Mouse (Mus musculus): ENCODE results near the gene Yy1. TPM values are rescaled to one million over a fixed set of nuclear protein-coding genes. Genes with fewer than 3 reads are reported as not detected.

The Yy1 gene
- polyA plus RNA-seq, 1 experiment from 2014 or later = 19.0 TPM

DNA sequence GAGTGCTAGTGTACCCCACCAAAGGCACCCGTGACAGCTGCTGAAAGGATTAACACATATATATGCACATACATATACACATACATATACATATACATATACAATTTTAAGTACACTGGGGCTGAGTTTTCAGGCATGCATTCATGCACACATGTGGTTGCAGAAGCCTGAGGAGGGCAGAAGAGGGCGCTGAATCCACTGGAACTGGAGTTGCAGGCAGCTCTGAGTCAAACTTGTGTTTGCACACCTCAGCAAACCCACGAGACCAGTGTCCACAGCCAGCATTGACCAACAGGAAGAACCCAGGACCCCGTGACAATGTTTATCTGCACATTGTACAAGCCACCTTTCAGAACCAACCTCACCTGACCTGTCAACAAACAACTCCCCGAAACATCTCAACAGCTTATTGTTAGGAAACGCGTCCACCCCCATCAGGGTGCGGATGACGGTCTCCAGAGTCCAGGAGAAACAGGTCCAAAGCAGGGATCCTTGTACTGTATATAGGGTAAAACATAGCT is 32.2 kb upstream of the Yy1 start:
- H3K27me3 ChIP-seq (ENCODE audit: low read depth, poor library complexity, severe bottlenecking) = no peaks in the 10 kb centered on the region
- no peak overlapping the region for H3K4me3 ChIP-seq
- DNase-seq (ENCODE audit: low spot score) = no peak
- H3K27ac ChIP-seq = no peak overlapping the region
- no peaks in the 10 kb centered on the region for H3K9me3 ChIP-seq (replicated peaks)
- no peaks in the 10 kb centered on the region for H3K36me3 ChIP-seq
- peaks cover 22% of the 10 kb centered on the region for H3K4me1 ChIP-seq
- 72% methylated on average over 9 of the region's 9 CpGs for WGBS

DNA sequence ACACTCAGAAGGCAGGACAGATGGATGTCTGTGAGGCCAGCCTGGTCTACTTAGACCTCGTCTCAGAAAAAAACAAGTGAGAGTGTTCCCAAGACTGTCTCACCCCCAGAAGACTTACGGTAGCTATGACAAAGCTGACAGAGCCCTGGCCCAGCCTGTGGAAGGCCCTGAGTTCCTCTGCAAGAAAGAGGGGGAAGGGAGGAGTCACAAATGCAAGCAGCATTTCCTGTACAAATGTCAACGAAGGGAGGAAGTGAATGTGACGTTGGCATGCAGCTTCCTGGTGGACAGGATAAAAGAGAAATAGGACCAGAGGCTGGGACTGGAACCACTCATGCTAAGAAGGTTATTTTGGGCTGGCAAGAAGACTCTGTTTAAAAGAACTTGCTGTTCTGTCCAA is 31.6 kb upstream of the Yy1 start:
- H3K4me3 ChIP-seq = no peak overlapping the region
- H3K4me1 ChIP-seq = peaks cover 28% of the 10 kb centered on the region
- H3K9me3 ChIP-seq (replicated peaks) = no peaks in the 10 kb centered on the region
- no peak for DNase-seq (ENCODE audit: low spot score)
- H3K36me3 ChIP-seq = no peaks in the 10 kb centered on the region
- H3K27me3 ChIP-seq (ENCODE audit: low read depth, poor library complexity, severe bottlenecking) = no peaks in the 10 kb centered on the region
- H3K27ac ChIP-seq = no peak overlapping the region
- WGBS = 67% methylated on average over 4 of the region's 4 CpGs

DNA sequence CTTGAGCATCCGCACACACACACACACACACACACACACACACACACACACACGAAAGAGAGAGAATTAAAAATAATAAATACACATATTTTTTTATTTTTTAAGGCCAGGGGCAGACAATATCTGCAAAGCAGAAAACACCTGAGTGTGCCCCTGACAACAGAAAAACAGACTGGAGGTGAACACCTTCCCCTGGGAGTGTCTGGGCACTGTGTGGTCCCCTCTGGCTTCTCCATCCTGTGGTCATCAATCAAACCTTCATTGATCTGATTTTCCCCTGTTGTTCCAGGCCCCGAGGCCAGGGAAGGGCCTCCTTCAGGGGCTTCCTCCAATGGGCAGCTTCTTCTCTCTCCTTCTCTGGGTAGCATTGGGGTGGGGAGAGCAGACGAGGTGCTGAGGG is 31.1 kb upstream of the Yy1 start:
- Histone ChIP-seq H3K9me3 (replicated peaks) (no peaks in the 10 kb centered on the region), H3K4me1 (peaks cover 33% of the 10 kb centered on the region), H3K36me3 (no peaks in the 10 kb centered on the region), H3K4me3 (no peak overlapping the region), H3K27me3 (ENCODE audit: low read depth, poor library complexity, severe bottlenecking) (no peaks in the 10 kb centered on the region), H3K27ac (no peak overlapping the region)
- DNase-seq (ENCODE audit: low spot score) = no peak
- 62% methylated on average over 4 of the region's 4 CpGs for WGBS

DNA sequence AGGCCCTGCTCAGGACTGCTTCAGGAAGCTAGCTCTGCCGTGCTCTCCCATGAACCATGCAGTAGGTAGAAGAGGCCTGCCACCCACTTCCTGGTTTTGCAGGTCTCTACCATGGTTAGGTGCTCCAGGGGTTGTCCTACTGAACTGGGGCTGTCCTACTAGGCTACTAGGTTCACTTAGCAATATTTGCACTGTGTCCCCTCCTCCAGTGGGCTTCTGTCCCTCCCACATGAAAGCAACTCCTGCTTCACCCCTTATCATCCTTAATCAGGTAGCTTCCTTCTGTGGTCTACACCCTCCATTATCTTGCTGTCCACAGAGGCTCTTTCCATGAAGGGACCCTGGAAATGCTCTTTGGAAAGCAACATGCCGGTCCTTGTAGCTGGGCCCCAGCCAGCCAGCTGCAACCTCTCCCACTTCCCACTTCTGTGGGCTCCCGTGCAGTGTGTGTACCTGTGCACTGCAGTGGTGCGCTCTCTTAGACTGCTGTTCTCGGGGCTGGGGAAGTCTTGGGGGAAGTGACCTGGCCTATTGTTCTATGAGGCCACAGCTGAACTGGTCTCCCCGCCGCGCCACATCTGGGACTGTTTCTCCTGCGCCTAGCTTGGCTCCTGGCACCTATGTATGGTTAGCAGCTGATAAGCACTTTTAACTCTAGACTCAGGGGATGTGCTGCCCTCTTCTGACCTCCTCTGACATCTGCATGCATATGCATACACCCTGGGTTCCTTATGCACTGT is 29.5 kb upstream of the Yy1 start:
- WGBS = 67% methylated on average over 9 of the region's 9 CpGs
- Histone ChIP-seq H3K9me3 (replicated peaks) (no peaks in the 10 kb centered on the region), H3K27me3 (ENCODE audit: low read depth, poor library complexity, severe bottlenecking) (no peaks in the 10 kb centered on the region), H3K36me3 (no peaks in the 10 kb centered on the region), H3K27ac (peak overlapping the region; percentile 42; the same call in 1 of the 2 replicates), H3K4me1 (peaks cover 26% of the 10 kb centered on the region), H3K4me3 (no peak overlapping the region)
- no peak for DNase-seq (ENCODE audit: low spot score)

DNA sequence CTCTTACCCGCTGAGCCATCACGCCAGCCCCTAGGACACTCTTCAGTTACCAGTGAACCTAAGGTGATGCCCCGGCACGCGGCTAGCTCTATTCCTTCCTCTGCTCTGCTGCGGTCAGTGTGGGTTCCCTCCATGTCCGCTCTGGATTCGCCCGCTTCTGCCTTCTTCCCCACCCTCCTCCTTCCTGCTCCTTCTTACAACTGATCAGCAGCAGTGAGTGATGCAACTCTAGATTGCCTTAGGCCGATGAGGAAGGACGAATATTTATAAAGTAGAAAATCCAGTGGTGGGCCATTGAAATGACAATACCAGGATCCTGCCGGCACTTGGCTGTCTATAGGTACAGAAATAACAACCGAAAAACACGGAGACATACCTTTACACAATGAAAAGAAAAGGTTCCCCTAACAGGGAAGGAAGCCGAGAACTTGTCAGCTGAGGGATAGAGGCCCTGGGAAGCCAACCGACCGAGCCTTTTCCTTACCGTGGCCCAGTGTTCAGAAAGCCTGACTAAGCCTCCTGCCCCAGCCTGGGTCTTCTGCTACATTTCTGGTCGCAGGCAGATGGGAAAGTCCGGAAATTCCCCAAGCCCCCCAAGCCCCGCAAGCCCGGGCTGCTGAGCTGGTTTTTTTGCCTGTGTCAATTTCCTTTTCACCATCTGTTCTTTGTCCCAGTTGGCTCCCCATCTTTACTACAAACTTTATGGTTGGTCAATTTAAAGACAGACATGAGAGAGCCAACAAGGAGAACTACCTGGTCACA is 27.7 kb upstream of the Yy1 start:
- H3K36me3 ChIP-seq = no peaks in the 10 kb centered on the region
- H3K9me3 ChIP-seq (replicated peaks) = no peaks in the 10 kb centered on the region
- DNase-seq (ENCODE audit: low spot score) = no peak
- peaks cover 24% of the 10 kb centered on the region for H3K4me1 ChIP-seq
- H3K27me3 ChIP-seq (ENCODE audit: low read depth, poor library complexity, severe bottlenecking) = no peaks in the 10 kb centered on the region
- H3K27ac ChIP-seq = peak overlapping the region; percentile 66
- H3K4me3 ChIP-seq = peak overlapping the region; percentile 37
- 78% methylated on average over 22 of the region's 22 CpGs for WGBS

DNA sequence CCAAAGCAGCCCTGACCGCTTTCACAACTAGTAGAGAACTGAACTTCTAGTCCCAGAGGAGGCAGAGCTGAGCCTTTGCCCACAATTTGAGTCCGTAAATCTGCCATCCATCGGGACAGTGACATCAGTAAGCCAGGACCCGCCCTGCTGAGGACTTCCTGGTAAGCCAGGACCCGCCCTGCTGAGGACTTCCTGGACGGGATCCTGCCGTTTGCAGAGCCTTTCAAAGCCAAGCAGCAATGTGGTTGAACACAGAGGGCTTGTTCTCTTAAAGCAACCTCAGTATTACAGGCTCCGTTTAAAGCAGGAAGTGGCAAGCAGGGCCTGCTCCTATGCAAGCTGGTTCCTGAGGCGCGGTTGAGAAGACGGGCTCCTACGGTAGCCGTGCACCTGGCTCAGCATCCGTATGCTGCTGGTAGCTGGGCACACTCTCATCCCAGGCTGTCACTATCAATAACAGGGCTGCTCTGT is 27.0 kb upstream of the Yy1 start:
- DNase-seq (ENCODE audit: low spot score) = peak; percentile 49
- no peaks in the 10 kb centered on the region for H3K9me3 ChIP-seq (replicated peaks)
- WGBS = 24% methylated on average over 14 of the region's 14 CpGs
- peak overlapping the region; percentile 37 for H3K4me3 ChIP-seq
- H3K27ac ChIP-seq = peak overlapping the region; percentile 66
- H3K4me1 ChIP-seq = peaks cover 24% of the 10 kb centered on the region
- 0 out of 2 replicates have a peak, but pooled peaks cover 3% of the 10 kb centered on the region for H3K36me3 ChIP-seq
- no peaks in the 10 kb centered on the region for H3K27me3 ChIP-seq (ENCODE audit: low read depth, poor library complexity, severe bottlenecking)

DNA sequence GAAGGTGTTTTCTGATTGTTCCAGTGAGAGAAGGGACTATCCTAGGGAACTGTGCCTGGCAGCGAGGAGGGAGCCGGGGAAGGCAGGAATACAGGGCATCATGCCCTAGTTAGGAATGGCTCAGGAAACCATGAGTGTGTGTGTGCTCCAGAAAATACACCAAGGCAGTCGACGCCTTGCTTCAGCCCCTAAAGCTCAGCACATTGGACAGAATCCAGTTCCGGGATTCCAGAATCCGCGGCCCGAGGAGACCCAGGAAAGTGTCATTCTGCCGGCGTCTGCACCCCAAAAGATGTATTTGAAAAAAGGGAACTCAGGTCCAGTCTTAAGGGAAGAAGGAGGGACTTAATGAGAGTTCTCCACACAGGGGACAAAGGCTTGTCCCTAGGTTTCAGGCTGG is 26.5 kb upstream of the Yy1 start:
- H3K27ac ChIP-seq = peak overlapping the region; percentile 66
- peak overlapping the region; percentile 37 for H3K4me3 ChIP-seq
- 0 out of 2 replicates have a peak, but pooled peaks cover 3% of the 10 kb centered on the region for H3K36me3 ChIP-seq
- DNase-seq (ENCODE audit: low spot score) = no peak
- H3K9me3 ChIP-seq (replicated peaks) = no peaks in the 10 kb centered on the region
- peaks cover 24% of the 10 kb centered on the region for H3K4me1 ChIP-seq
- WGBS = 70% methylated on average over 10 of the region's 10 CpGs
- H3K27me3 ChIP-seq (ENCODE audit: low read depth, poor library complexity, severe bottlenecking) = no peaks in the 10 kb centered on the region

DNA sequence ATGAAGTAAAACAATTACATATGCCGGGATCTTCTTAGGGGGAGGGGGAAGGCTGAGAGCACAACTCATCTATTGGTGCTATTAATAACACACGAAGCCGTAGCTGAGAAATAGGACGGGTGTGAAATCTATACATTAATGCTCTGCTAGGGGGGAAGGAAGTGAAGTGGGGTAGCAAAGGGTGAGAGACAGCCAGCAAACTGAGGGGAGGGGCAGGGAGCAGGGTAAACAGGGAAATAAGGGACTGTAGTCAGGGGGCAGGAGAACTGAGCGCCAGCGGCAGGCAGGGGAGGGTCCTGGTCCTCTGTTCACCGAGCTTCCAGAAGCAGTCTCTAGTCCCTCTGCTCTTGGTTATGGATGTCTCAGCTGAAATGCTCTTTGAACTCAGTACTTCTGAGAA is 25.9 kb upstream of the Yy1 start:
- no peak for DNase-seq (ENCODE audit: low spot score)
- H3K27me3 ChIP-seq (ENCODE audit: low read depth, poor library complexity, severe bottlenecking) = no peaks in the 10 kb centered on the region
- 0 out of 2 replicates have a peak, but pooled peaks cover 6% of the 10 kb centered on the region for H3K36me3 ChIP-seq
- H3K4me3 ChIP-seq = no peak overlapping the region
- H3K27ac ChIP-seq = no peak overlapping the region
- peaks cover 24% of the 10 kb centered on the region for H3K4me1 ChIP-seq
- H3K9me3 ChIP-seq (replicated peaks) = no peaks in the 10 kb centered on the region
- 74% methylated on average over 7 of the region's 7 CpGs for WGBS

DNA sequence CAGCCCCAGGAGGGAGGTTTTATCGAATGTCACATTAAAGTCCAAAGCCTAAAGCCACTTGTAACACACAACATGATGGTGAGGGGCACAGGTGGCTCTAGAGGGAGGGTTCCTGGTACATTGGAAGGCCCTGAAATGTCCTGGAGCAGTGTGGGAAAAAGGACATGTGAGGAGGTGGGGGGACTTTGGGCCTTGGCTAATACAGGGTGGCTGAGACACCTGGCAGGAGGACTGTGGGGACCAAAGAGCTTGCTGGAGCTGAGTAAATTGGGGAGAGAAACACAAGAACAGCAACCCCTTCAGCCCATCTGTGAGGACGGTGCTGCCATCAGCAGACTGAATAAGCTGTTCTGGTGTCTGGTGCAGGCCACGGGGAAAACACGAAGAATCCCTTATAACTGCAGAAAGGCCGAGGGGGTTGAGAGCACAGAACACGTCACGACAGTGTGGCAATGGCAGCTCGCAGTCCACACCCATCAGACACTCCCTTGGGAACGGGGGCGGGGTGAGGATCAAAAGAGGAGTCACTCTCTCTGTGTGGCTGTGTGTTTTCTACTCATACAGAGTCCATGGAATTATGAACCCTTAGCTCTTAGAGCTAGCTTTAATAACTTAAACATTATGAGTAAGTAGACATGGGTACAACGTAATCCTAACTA is 24.4 kb upstream of the Yy1 start:
- DNase-seq (ENCODE audit: low spot score) = no peak
- Histone ChIP-seq H3K4me1 (peaks cover 21% of the 10 kb centered on the region), H3K27ac (no peak overlapping the region), H3K4me3 (no peak overlapping the region), H3K27me3 (ENCODE audit: low read depth, poor library complexity, severe bottlenecking) (no peaks in the 10 kb centered on the region), H3K9me3 (replicated peaks) (no peaks in the 10 kb centered on the region), H3K36me3 (peaks cover 17% of the 10 kb centered on the region)
- WGBS = 84% methylated on average over 11 of the region's 11 CpGs

DNA sequence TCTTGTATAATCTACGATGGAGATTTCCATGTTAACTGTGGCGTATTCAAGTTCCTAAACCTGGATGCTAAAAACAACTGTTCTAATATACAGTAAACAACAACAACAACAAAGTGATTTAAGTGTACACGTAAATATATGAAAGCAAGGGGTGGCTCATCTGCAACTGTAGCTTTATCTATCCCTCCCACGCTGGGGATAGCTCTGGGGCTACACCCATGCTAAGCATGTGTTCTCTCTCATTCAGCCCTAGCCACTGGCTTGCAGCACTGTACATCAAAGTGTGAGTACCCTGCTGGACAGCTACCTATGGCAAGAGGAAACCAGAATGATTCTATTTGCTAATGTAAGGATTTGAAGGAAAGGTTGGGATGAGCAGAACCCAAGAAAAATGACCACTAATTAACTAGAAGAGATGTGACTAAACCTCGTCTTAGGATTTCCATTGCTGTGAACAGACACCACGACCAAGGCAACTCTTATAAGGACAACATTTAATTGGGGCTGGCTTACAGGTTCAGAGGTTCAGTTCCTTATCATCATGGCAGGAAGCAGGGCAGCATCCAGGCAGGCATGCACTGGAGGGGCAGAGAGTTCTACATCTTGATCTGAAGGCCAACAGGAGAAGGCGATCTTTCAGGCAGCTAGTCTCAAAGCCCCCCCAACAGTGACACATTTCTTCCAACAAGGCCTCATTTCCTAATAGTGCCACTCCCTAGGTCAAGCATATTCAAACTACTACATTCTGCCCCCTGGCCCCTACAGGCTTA is 12.5 kb upstream of the Yy1 start:
- no peaks in the 10 kb centered on the region for H3K9me3 ChIP-seq (replicated peaks)
- H3K4me1 ChIP-seq = no peaks in the 10 kb centered on the region
- H3K36me3 ChIP-seq = peaks cover 90% of the 10 kb centered on the region
- DNase-seq (ENCODE audit: low spot score) = no peak
- no peaks in the 10 kb centered on the region for H3K27me3 ChIP-seq (ENCODE audit: low read depth, poor library complexity, severe bottlenecking)
- no peak overlapping the region for H3K4me3 ChIP-seq
- WGBS = 94% methylated on average over 7 of the region's 7 CpGs
- no peak overlapping the region for H3K27ac ChIP-seq

DNA sequence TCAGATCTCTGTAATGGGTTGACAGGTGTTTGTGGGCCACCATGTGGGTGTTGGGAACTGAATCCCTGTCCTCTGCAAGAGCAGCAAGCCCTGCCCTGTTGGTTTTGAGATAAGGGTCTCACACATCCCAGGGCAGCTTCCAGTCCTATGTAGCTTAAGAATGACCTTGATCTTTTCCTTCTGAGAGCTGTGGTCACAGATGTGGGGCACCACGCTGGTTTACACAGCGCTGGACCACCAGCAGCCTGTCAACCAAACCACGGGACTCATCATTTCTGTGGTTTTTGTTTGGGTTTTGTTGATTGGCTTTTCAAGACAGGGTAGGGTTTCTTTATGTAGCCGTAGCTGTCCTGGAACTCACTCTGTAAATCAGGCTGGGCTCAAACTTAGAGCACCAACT is 7.6 kb upstream of the Yy1 start:
- peaks cover 65% of the 10 kb centered on the region for H3K36me3 ChIP-seq
- H3K9me3 ChIP-seq (replicated peaks) = no peaks in the 10 kb centered on the region
- 93% methylated on average over 4 of the region's 4 CpGs for WGBS
- H3K27ac ChIP-seq = no peak overlapping the region
- no peak for DNase-seq (ENCODE audit: low spot score)
- H3K4me1 ChIP-seq = no peaks in the 10 kb centered on the region
- H3K27me3 ChIP-seq (ENCODE audit: low read depth, poor library complexity, severe bottlenecking) = no peaks in the 10 kb centered on the region
- H3K4me3 ChIP-seq = no peak overlapping the region

DNA sequence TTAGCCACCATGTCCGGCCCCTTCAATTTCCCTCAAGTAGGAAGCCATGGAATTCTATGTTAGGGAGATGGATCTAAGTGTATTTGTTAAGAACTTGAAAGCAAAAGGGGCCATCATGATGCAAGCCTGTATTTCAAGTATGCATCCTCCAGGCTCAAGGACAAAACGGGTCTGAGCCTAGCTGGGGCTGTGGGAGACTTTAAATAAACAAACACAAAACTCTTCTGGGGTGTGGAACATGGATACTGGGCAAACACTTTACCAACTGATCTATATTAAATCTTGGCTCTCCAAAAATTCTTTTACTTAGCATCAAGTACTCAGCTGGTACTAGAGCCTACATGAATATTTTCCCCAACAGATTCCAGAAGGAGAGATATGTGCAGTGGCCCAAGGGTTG is 5.4 kb upstream of the Yy1 start:
- no peaks in the 10 kb centered on the region for H3K9me3 ChIP-seq (replicated peaks)
- H3K36me3 ChIP-seq = peaks cover 44% of the 10 kb centered on the region
- no peak for DNase-seq (ENCODE audit: low spot score)
- peaks cover 7% of the 10 kb centered on the region; the same call in 1 of the 2 replicates for H3K4me1 ChIP-seq
- WGBS = 90% methylated on average over 2 of the region's 2 CpGs
- no peak overlapping the region for H3K4me3 ChIP-seq
- no peak overlapping the region for H3K27ac ChIP-seq
- no peaks in the 10 kb centered on the region for H3K27me3 ChIP-seq (ENCODE audit: low read depth, poor library complexity, severe bottlenecking)

Measured in limb, embryonic 10.5 days (tissue).